Mouse (Mus musculus): ENCODE measurements around the gene Smim20.

GRCm38 (mm10) chr5:53306864-53307263 is 40.0 kb downstream of the Smim20 start:
- TF ChIP-seq EP300 (IDR thresholded peaks at IDR 0.05; ENCODE audit: low read depth): no peak
- TF ChIP-seq CTCF (IDR thresholded peaks at IDR 0.05; ENCODE audit: low read depth): no peak
